Mouse (Mus musculus): Measurements from ENCODE around the gene Samd10. TPM values are rescaled to one million over a fixed set of nuclear protein-coding genes. Genes with fewer than 3 reads are reported as not detected.

Gene Samd10
- polyA plus RNA-seq, 1 experiment from 2014 or later, result 88.8 TPM

Small RNAs within 50 kb of the gene (microRNA-seq; reads per million reads assigned to microRNA genes)
- gene Mir7006, result not detected

Other genes with a start within 250 kb of the Samd10 start
- 69.4 and 75.0 TPM in 2 replicates for gene Zgpat, start 234.3 kb downstream of the Samd10 start, polyA plus RNA-seq (2016; fragmentation: Nextera tagmentation; extraction: Ambion mirVana)
- 84.0 and 84.2 TPM in 2 replicates for gene Arfrp1, start 233.8 kb downstream of the Samd10 start, polyA plus RNA-seq (2016; fragmentation: Nextera tagmentation; extraction: Ambion mirVana)
- 36.2 and 40.3 TPM in 2 replicates for gene Lime1, start 219.1 kb downstream of the Samd10 start, polyA plus RNA-seq (2016; fragmentation: Nextera tagmentation; extraction: Ambion mirVana)
- 22.2 and 24.6 TPM in 2 replicates for gene Zbtb46, start 139.8 kb downstream of the Samd10 start, polyA plus RNA-seq (2016; fragmentation: Nextera tagmentation; extraction: Ambion mirVana)
- gene Abhd16b, start 106.0 kb downstream of the Samd10 start, polyA plus RNA-seq (2016; fragmentation: Nextera tagmentation; extraction: Ambion mirVana), result not detected in 2 replicates
- gene Tpd52l2, start 102.1 kb downstream of the Samd10 start, polyA plus RNA-seq (2016; fragmentation: Nextera tagmentation; extraction: Ambion mirVana), result 122 and 135 TPM in 2 replicates
- gene Dnajc5, start 78.7 kb downstream of the Samd10 start, polyA plus RNA-seq (2016; fragmentation: Nextera tagmentation; extraction: Ambion mirVana), result 137 and 140 TPM in 2 replicates
- 60.4 and 71.6 TPM in 2 replicates for gene Uckl1, start 14.3 kb downstream of the Samd10 start, polyA plus RNA-seq (2016; fragmentation: Nextera tagmentation; extraction: Ambion mirVana)
- gene Prpf6, start 7.3 kb downstream of the Samd10 start, polyA plus RNA-seq (2016; fragmentation: Nextera tagmentation; extraction: Ambion mirVana), result 75.2 and 80.5 TPM in 2 replicates
- gene Zfp512b, start 6.4 kb downstream of the Samd10 start, polyA plus RNA-seq (2016; fragmentation: Nextera tagmentation; extraction: Ambion mirVana), result 71.9 and 85.5 TPM in 2 replicates
- gene Gm29797, start 57.8 kb upstream of the Samd10 start, polyA plus RNA-seq (2016; fragmentation: Nextera tagmentation; extraction: Ambion mirVana), result not detected in 2 replicates
- gene Sox18, start 72.4 kb upstream of the Samd10 start, polyA plus RNA-seq (2016; fragmentation: Nextera tagmentation; extraction: Ambion mirVana), result 15.4 and 19.3 TPM in 2 replicates
- 21.1 and 23.3 TPM in 2 replicates for gene Tcea2, start 81.1 kb upstream of the Samd10 start, polyA plus RNA-seq (2016; fragmentation: Nextera tagmentation; extraction: Ambion mirVana)
- 44.9 and 45.3 TPM in 2 replicates for gene Rgs19, start 94.8 kb upstream of the Samd10 start, polyA plus RNA-seq (2016; fragmentation: Nextera tagmentation; extraction: Ambion mirVana)
- not detected in 2 replicates for gene Lkaaear1, start 99.2 kb upstream of the Samd10 start, polyA plus RNA-seq (2016; fragmentation: Nextera tagmentation; extraction: Ambion mirVana)
- 41.8 and 42.5 TPM in 2 replicates for gene Oprl1, start 115.8 kb upstream of the Samd10 start, polyA plus RNA-seq (2016; fragmentation: Nextera tagmentation; extraction: Ambion mirVana)
- gene Myt1, start 164.1 kb upstream of the Samd10 start, polyA plus RNA-seq (2016; fragmentation: Nextera tagmentation; extraction: Ambion mirVana), result 66.4 and 76.0 TPM in 2 replicates
- 40.0 and 42.9 TPM in 2 replicates for gene Pcmtd2, start 238.6 kb upstream of the Samd10 start, polyA plus RNA-seq (2016; fragmentation: Nextera tagmentation; extraction: Ambion mirVana)